Mouse (Mus musculus): ENCODE results near the gene Uevld. TPM values are rescaled to one million over a fixed set of nuclear protein-coding genes. Genes with fewer than 3 reads are reported as not detected.

Gene Uevld
- total and polyA plus RNA-seq, 3 experiments = 2.9 to 6.6 (median 4.6) TPM

GRCm38 (mm10) chr7:46960991-46961390, 2.7 kb upstream of the Uevld start:
- in situ Hi-C loops (cut with MboI; ENCODE audit: low pct_ligation_motif_present, low pct_unique_long_range_greater_than_20kb, low sequenced_read_pairs) = loop anchor here (5.0 to 10.0 kb wide), 3 partner anchors 46 to 184 kb away; partner anchors contain the start of gene Spty2d1
- H3K27me3 ChIP-seq (replicated peaks) = peaks cover 12% of the 10 kb centered on the region
- no peaks in the 10 kb centered on the region for H3K9me3 ChIP-seq (replicated peaks; ENCODE audit: low read length)
- no peak overlapping the region for H3K4me3 ChIP-seq (replicated peaks in 1 of 3; ENCODE audit: low read depth in 2 of 3, low read length in 2 of 3, poor library complexity in 1 of 3)
- H3K27ac ChIP-seq (ENCODE audit: insufficient read depth, low read depth) = no peak overlapping the region
- no peak for DNase-seq (ENCODE audit: extremely low read depth)
- TF ChIP-seq CHD2 (IDR thresholded peaks at IDR 0.05; ENCODE audit: low read length) (no peak), MAFK (IDR thresholded peaks at IDR 0.05; ENCODE audit: insufficient replicate concordance, low read length) (no peak), E2F4 (IDR thresholded peaks at IDR 0.05; ENCODE audit: insufficient replicate concordance, low read depth, low read length) (no peak)
- H3K36me3 ChIP-seq (replicated peaks in 1 of 2; ENCODE audit: control insufficient read depth in 1 of 2, insufficient read depth in 1 of 2, low read length in 1 of 2) = peaks cover 0 to 3% of the 10 kb centered on the region in 2 experiments
- no peak overlapping the region for H3K4me2 ChIP-seq (ENCODE audit: insufficient read depth, low read depth, poor library complexity, severe bottlenecking)
- dilution Hi-C loops (cut with MboI; ENCODE audit: extremely low pct_ligation_motif_present, extremely low pct_unique_long_range_greater_than_20kb, low sequenced_read_pairs) = no loop called here
- H3K79me2 ChIP-seq (replicated peaks; ENCODE audit: control insufficient read depth, extremely low read depth, insufficient read depth, poor library complexity, severe bottlenecking) = no peaks in the 10 kb centered on the region
- H3K9ac ChIP-seq (ENCODE audit: insufficient read depth, low read depth) = no peak overlapping the region
- peaks cover 3 to 21% of the 10 kb centered on the region in 2 experiments; a peak in 3 of 4 replicates for H3K4me1 ChIP-seq (ENCODE audit: control insufficient read depth in 1 of 2, insufficient read depth in 2 of 2)

GRCm38 (mm10) chr7:46958853-46959252, 526 bp upstream of the Uevld start:
- dilution Hi-C loops (cut with MboI; ENCODE audit: extremely low pct_ligation_motif_present, extremely low pct_unique_long_range_greater_than_20kb, low sequenced_read_pairs) = no loop called here
- TF ChIP-seq SIN3A (IDR thresholded peaks at IDR 0.05; ENCODE audit: low read length) (no peak), NRF1 (IDR thresholded peaks at IDR 0.05; ENCODE audit: low read depth, low read length) (no peak), IRF4 (IDR thresholded peaks at IDR 0.05; ENCODE audit: low read depth, low read length) (no peak), JUND (conservative IDR thresholded peaks at IDR 0.05; ENCODE audit: low read depth, low read length) (no peak), BHLHE40 (IDR thresholded peaks at IDR 0.05; ENCODE audit: low read depth, low read length) (no peak), TCF12 (IDR thresholded peaks at IDR 0.05; ENCODE audit: low read depth, low read length) (no peak), CHD1 (IDR thresholded peaks at IDR 0.05; ENCODE audit: low read depth, low read length) (no peak), ZNF384 (IDR thresholded peaks at IDR 0.05; ENCODE audit: low read depth, low read length) (no peak), ZKSCAN1 (IDR thresholded peaks at IDR 0.05; ENCODE audit: borderline replicate concordance, low read depth, low read length) (no peak), CHD2 (IDR thresholded peaks at IDR 0.05; ENCODE audit: low read length) (no peak), RCOR1 (conservative IDR thresholded peaks at IDR 0.05; ENCODE audit: low read depth, low read length) (no peak), E2F4 (IDR thresholded peaks at IDR 0.05; ENCODE audit: insufficient replicate concordance, low read depth, low read length) (no peak), USF1 (IDR thresholded peaks at IDR 0.05; ENCODE audit: low read depth, low read length) (no peak), MAX (IDR thresholded peaks at IDR 0.05; ENCODE audit: low read length) (no peak), KAT2A (IDR thresholded peaks at IDR 0.05; ENCODE audit: insufficient replicate concordance, low read length) (no peak), POLR2AphosphoS2 (IDR thresholded peaks at IDR 0.05; ENCODE audit: low read depth, low read length) (no peak), JUN (IDR thresholded peaks at IDR 0.05; ENCODE audit: insufficient read depth, low read depth, low read length) (no peak), MYC (IDR thresholded peaks at IDR 0.05; ENCODE audit: low read depth, low read length) (no peak), NELFE (IDR thresholded peaks at IDR 0.05; ENCODE audit: low read depth, low read length) (no peak), ZMIZ1 (IDR thresholded peaks at IDR 0.05; ENCODE audit: low read depth, low read length) (no peak)
- Histone ChIP-seq H3K79me2 (replicated peaks; ENCODE audit: control insufficient read depth, extremely low read depth, insufficient read depth, poor library complexity, severe bottlenecking) (no peaks in the 10 kb centered on the region), H3K27me3 (replicated peaks) (peaks cover 12% of the 10 kb centered on the region), H3K4me1 (ENCODE audit: control insufficient read depth in 1 of 2, insufficient read depth in 2 of 2) (peaks cover 3 to 14% of the 10 kb centered on the region in 2 experiments; a peak in 3 of 4 replicates), H3K9ac (ENCODE audit: insufficient read depth, low read depth) (peak overlapping the region; percentile 63), H3K4me3 (replicated peaks in 1 of 3; ENCODE audit: low read depth in 2 of 3, low read length in 2 of 3, poor library complexity in 1 of 3) (peak overlapping the region in 2 of 3 experiments; percentile 36 to 75), H3K4me2 (ENCODE audit: insufficient read depth, low read depth, poor library complexity, severe bottlenecking) (peak overlapping the region; percentile 100), H3K27ac (ENCODE audit: insufficient read depth, low read depth) (no peak overlapping the region), H3K9me3 (replicated peaks; ENCODE audit: low read length) (no peaks in the 10 kb centered on the region), H3K36me3 (replicated peaks in 1 of 2; ENCODE audit: control insufficient read depth in 1 of 2, insufficient read depth in 1 of 2, low read length in 1 of 2) (peaks cover 8 to 22% of the 10 kb centered on the region in 2 experiments)
- in situ Hi-C loops (cut with MboI; ENCODE audit: low pct_ligation_motif_present, low pct_unique_long_range_greater_than_20kb, low sequenced_read_pairs) = no loop called here
- no peak for DNase-seq (ENCODE audit: extremely low read depth)
